Mouse (Mus musculus) heart, embryonic 10.5 days (tissue): ENCODE measurements around the gene Slc10a1. TPM values are rescaled to one million over a fixed set of nuclear protein-coding genes. Genes with fewer than 3 reads are reported as not detected.

Experiments used
- DNase-seq: peaks from one replicate; pipeline ENCODE4 v3.0.0-alpha.2; 2017; ENCODE audit warnings: low spot score
- H3K27ac ChIP-seq: fragments of 300-500 bp; sonication (generic); 2 replicates; pipeline ENCODE4 v1.5.1; 2016; ENCODE audit warnings: mild to moderate bottlenecking
- H3K27me3 ChIP-seq: fragments of 300-500 bp; sonication (generic); 2 replicates; pipeline ENCODE4 v1.6.1; 2016; ENCODE audit warnings: mild to moderate bottlenecking; ENCODE audit not compliant: poor library complexity, insufficient read depth, severe bottlenecking
- H3K36me3 ChIP-seq: fragments of 300-500 bp; sonication (generic); 2 replicates; pipeline ENCODE4 v1.6.1; 2016; ENCODE audit warnings: mild to moderate bottlenecking, moderate library complexity
- H3K4me1 ChIP-seq: fragments of 300-500 bp; sonication (generic); 2 replicates; pipeline ENCODE4 v1.6.1; 2016; ENCODE audit warnings: mild to moderate bottlenecking
- H3K4me3 ChIP-seq: fragments of 300-500 bp; sonication (generic); 2 replicates; pipeline ENCODE4 v1.5.1; 2016; ENCODE audit warnings: mild to moderate bottlenecking, moderate library complexity
- H3K9me3 ChIP-seq: fragments of 300-500 bp; sonication (generic); 2 replicates; pipeline ENCODE4 v1.6.1; 2016; ENCODE audit warnings: mild to moderate bottlenecking, moderate library complexity
- WGBS: fragments of 180-500 bp; shearing (Covaris S2); methylation state at CpG from one replicate; pipeline ENCODE4 v1.1.7; 2016; 5-methylcytosine and 5-hydroxymethylcytosine counted together
- polyA plus RNA-seq: library from polyadenylated mRNA; unstranded; fragments of >200 nt; fragmentation: Nextera tagmentation; extraction: Ambion mirVana; gene quantifications from 2 replicates; pipeline ENCODE4 v1.2.1, GENCODE M21; 2016

The Slc10a1 gene
- polyA plus RNA-seq, 1 experiment from 2014 or later = 0.58 TPM

DNA sequence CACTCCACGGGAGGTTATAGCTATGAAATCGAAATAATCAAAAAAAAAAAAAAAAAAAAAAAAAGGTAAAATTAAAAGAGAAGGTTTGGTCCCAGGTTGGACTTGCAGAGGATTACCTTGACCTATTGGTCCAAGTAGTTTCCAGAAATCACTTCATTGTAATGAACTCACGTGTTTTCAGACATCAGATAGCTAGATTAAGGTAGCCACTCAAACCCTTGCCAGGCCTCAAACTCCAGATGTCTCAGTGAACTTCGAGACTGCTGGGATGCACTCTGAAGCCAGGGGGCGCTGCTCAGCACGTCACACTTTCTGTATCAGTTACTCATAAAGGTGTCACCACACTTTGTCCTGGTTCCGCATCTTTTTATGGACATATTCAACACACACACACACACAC, 50.7 kb downstream of the Slc10a1 start:
- peaks cover 5% of the 10 kb centered on the region; the same call in 1 of the 2 replicates for H3K27me3 ChIP-seq
- 46% methylated on average over 7 of the region's 7 CpGs for WGBS
- no peaks in the 10 kb centered on the region for H3K36me3 ChIP-seq
- DNase-seq = no peak
- no peaks in the 10 kb centered on the region for H3K9me3 ChIP-seq
- peaks cover 2% of the 10 kb centered on the region; the same call in 1 of the 2 replicates for H3K4me1 ChIP-seq
- H3K27ac ChIP-seq = no peak overlapping the region
- H3K4me3 ChIP-seq = no peak overlapping the region

DNA sequence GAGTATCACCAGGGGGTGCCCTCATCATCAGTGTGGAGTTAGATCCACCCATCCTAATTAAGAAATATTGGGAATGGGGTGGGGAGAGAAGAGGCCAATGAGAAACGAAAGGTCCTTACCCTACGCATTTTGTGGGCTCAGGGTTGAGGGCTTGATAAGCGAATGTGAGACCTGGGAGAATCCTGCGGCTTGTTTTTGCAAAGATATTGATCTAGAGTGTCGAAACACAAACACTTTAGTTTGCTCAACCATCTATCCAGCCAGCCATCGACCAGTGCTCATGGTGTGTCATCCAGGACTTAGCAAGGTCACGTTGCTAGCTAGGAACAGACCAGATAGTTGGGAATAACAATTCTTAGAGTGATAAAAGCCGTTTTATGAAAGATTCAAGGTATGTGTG, 58.9 kb downstream of the Slc10a1 start:
- no peaks in the 10 kb centered on the region for H3K36me3 ChIP-seq
- no peak for DNase-seq
- H3K27me3 ChIP-seq = no peaks in the 10 kb centered on the region
- H3K27ac ChIP-seq = no peak overlapping the region
- WGBS = 77% methylated on average over 8 of the region's 8 CpGs
- H3K4me1 ChIP-seq = no peaks in the 10 kb centered on the region
- H3K4me3 ChIP-seq = no peak overlapping the region
- no peaks in the 10 kb centered on the region for H3K9me3 ChIP-seq

Other genes starting within 250 kb of the Slc10a1 start
- 0.03 TPM in 1 of 2 replicates, not detected in the other for gene Ccdc177, start 208.0 kb downstream of the Slc10a1 start, polyA plus RNA-seq
- 14.9 and 16.5 TPM in 2 replicates for gene Susd6, start 178.2 kb downstream of the Slc10a1 start, polyA plus RNA-seq
- 386 and 404 TPM in 2 replicates for gene Srsf5, start 23.2 kb downstream of the Slc10a1 start, polyA plus RNA-seq
- gene Smoc1, start 58.1 kb upstream of the Slc10a1 start, polyA plus RNA-seq = 4.3 and 6.2 TPM in 2 replicates